Mouse (Mus musculus) cerebellum, adult 2 months (tissue): ENCODE measurements around the gene Olfr420.

Experiments used
- CTCF ChIP-seq: fragments of 200-500 bp; IDR thresholded peaks from 2 replicates; pipeline ENCODE4 v1.5.1; 2011; ENCODE audit warnings: low read depth, mild to moderate bottlenecking, control low read depth, low read length, moderate library complexity, borderline replicate concordance; ENCODE audit not compliant: insufficient read depth
- POLR2A ChIP-seq: fragments of 200-500 bp; IDR thresholded peaks from 2 replicates; pipeline ENCODE4 v1.6.1; 2011; ENCODE audit warnings: low read length, control low read depth, borderline replicate concordance; ENCODE audit not compliant: insufficient read depth

DNA sequence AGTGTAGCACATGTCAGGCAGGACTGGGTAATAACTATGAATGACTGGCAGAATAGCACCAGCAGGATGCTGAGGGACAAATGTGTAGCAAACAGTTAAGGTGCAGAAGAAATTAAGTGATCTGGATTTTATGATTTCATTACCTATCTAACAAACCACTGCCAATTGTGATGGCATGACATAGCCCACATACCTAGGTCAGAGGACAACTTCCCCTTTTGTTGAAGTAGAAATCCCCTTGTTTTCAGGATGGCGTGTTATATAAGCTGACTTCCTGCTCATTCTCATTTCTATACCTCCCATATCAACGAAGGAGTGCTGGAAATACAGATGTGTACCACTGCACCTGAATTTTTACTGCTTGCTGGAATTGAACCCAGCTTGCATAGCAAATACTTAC lies 14.0 kb upstream of the Olfr420 start:
- TF ChIP-seq CTCF, result no peak
- TF ChIP-seq POLR2A, result no peak
